Mouse (Mus musculus): ENCODE results near the gene Gprc5a.

Gene Gprc5a

DNA sequence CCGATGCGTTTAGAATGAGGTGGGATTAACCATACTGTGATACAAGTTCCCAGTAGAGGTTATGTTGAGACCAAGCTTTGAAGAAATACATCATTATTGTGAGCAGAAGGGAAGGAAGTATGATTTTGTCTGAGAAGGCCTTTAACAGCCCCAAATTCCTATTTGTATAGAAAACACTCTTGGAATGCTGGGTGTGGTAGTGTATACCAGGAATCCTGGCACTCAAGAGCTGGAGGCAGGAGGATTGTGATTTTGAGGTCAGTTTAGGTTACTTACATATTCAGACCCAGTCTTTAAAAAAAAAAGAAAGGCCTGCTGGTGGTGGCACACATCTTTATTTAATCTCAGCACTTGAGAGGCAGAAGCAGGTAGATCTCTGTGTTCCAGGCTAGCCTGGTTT lies 4.9 kb downstream of the Gprc5a start:
- no peak for DNase-seq (ENCODE audit: low read depth in 2 of 2, low spot score in 2 of 2)

DNA sequence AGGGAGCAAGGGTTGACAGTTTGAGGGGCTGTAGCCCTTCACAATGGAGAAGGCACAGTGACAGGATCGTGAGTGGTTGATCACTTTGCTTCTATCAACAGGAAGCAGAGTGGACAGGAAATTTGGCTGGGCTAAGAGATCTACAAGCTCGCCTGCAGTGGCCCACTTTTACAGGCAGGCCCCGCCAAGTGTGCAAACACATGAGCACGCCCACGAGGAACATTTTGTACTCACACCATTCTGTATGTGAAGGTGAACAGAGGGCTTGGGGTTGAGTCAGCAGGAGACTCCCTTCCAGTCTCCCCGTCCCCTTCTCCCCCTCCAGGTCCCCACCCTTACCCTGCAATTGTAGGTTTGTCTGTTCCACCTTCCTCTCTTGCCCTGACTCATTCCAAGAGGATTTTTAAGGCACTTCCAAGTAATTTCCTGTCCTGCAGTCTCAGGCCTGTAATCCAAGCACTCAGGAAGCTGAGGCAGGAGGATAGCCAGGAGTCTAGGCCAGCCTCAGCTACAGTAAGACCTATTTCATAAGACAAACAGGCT lies 9.0 kb downstream of the Gprc5a start:
- DNase-seq (ENCODE audit: low read depth in 2 of 2, low spot score in 2 of 2) = no peak

DNA sequence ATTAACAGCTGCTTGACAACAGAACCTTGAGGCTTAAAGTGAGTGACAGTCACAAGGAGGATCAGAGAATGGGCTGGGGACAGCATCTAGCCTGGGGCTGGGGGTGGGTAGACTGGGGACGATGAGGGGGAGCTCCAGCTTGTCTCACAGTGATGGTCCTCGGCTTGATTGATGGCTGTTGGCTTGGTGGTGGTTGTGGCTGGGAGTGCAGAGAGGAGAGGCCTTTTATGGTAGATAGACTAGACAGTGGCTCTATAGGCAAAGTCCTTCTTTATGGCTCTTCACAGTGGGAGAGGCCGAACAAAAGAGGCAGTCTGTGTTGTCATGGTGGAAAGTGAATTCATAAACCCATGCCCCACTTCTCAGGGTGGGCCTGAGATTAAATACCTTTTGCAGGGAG lies 10.8 kb downstream of the Gprc5a start:
- DNase-seq (ENCODE audit: low read depth in 2 of 2, low spot score in 2 of 2) = no peak

DNA sequence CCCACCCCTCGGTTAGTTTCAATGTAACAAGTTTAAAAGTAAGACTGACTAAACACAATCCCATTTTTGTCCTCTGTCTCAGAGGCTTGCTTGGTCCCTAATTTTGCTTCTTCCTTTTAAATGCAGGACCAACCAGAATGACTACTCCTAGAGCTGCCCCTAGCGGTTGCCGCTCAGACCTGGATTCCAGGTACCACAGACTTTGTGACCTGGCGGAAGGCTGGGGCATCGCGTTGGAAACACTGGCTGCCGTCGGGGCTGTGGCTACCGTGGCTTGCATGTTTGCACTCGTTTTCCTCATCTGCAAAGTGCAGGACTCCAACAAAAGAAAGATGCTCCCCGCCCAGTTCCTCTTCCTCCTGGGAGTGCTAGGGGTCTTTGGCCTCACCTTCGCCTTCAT lies 13.0 kb downstream of the Gprc5a start:
- no peak for DNase-seq (ENCODE audit: low read depth in 2 of 2, low spot score in 2 of 2)

DNA sequence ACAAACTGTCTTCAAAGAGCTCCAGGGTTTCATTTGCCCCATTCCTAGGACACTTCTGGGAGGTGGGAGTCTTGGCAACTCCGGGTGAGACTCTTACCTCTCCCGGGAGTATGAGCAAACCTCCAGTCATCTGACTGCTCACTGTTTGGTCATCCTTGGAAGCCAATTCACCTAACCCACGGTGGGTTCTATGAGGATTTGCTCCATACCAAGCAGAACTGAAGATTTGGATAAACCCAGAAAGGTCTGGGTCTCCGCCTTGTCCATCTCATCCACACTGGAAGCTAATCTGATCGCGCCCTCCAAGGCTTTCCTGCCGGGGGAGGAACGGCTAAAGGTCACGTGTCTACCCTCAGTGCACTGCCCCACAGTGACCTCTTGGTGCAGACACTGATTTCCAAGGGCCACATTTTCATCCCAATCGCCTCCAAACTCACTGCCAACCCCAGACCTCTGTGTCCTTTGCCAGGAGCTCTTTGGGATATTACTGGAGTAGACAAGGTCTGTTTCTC lies 18.6 kb downstream of the Gprc5a start:
- DNase-seq (ENCODE audit: low read depth in 2 of 2, low spot score in 2 of 2) = no peak

DNA sequence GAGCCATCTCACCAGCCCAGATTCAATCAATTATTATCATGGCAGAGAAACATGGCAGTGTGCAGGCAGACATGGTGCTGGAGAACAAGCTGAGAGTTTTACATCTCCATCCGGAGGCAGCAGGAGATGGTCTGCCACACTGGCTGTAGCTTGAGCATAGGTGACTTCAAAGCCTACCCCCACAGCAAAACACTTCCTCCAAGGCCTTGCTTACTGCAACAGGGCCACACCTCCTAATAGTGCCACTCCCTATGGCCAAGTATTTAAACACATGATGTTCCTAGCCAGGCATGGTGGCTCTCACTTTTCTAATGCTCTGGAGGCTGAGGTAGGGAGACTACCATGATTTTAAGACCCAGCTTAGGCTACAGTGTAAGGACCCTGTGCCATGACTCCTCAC lies 20.3 kb downstream of the Gprc5a start:
- no peak for DNase-seq (ENCODE audit: low read depth in 2 of 2, low spot score in 2 of 2)

DNA sequence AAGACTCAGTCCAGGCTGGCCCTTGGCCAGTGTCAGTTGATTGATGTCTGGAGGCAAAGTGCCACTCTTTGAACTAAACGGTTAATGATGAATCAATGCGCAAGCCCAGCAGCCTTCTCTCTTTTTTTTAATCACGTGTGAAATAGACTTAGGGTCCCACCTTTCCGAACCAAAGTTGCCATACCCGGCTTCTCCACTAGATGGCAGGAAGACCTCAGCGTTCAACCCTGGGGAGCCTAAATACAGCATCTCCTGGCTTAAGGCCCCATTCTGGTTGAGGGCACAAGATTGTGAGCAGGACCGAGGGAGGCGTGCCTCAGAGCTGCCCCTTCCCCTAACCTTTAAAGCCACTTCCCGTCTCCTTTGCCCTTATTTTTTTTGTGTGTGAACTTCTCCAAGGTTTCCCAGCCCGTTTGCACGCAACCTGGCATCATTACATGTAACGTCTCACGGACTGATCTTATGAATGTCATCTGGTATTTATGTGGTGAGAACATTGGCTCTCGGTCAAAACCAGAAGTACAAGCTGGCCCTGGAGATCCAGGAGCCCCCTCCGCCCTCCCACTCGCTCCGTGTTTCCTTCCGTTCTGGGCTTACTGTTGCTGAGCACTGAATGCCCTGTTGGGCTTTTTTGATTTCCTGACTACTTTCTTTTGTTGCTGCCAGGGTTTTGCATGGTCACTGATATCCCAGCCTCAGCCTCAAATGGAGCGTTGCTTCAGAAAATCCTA lies 22.4 kb downstream of the Gprc5a start:
- peak; percentile 59 to 70 for DNase-seq (ENCODE audit: low read depth in 2 of 2, low spot score in 2 of 2)

DNA sequence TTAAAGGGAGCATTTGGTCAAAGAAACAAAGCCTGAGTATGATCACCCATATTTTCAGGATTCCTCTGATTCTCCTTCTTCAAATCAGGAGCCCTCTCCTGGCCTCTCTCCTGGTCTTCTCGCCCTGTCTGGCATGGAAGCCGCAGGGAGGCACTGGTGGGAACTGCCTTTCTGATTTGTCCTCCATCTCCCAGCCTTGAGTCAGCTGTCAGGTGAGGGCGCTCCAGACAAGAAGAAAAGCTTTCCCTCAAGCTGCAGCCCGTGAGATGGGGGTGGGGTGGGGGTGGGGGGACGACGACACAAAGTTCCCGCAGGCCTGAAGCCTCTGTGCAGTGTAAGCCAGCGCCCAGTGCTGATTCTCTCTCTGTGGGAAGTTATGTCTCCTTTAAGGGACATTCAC lies 24.3 kb downstream of the Gprc5a start:
- no peak for DNase-seq (ENCODE audit: low read depth in 2 of 2, low spot score in 2 of 2)

DNA sequence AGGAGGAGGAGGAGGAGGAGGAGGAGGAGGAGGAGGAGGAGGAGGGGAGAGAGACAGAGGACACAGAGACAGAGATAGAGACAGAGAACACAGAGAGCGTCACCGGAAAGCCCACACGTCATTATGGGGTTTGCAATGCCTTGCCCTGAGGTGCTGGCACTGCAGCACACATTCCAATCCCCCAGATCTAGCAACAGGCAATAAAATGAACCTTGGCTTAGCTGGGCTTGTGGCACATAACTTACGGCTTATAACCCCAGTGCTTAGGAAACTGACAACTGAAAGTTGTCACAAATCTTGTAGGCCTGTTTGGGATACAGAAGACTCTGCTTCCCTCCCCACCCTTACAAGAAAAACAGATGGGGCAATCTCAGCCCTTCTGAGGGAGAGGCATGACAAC lies 25.2 kb downstream of the Gprc5a start:
- no peak for DNase-seq (ENCODE audit: low read depth in 2 of 2, low spot score in 2 of 2)

DNA sequence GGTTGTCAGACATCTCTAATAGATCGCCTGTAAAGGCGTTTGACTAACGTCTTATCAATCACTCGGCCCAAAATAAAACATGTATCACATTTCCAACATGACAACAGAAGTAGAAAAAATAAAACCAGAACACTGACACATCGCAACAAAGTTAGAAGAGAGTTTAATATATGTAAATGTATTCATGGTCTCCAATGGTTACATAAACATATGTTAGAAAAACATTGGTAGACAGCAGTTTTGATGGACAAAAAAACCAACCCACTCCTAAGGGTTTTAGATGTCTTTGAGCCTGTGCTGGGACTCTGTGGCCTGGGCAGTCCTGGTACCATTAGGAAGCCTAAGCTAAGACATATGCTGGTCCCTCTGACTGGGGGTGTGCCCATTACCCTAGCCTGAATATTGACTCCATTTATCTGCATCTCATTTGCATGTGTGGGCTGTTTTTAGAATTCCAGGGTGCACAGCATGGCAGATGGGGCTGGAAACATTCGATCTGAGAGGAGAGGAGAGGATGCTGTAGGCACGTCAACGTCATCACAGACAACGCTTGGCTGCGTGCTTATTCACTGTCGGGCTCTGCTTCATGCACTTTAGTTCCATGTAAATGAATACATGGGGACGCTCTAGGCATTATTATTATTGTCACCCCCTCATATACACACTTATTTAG lies 27.5 kb downstream of the Gprc5a start:
- no peak for DNase-seq (ENCODE audit: low read depth in 2 of 2, low spot score in 2 of 2)

DNA sequence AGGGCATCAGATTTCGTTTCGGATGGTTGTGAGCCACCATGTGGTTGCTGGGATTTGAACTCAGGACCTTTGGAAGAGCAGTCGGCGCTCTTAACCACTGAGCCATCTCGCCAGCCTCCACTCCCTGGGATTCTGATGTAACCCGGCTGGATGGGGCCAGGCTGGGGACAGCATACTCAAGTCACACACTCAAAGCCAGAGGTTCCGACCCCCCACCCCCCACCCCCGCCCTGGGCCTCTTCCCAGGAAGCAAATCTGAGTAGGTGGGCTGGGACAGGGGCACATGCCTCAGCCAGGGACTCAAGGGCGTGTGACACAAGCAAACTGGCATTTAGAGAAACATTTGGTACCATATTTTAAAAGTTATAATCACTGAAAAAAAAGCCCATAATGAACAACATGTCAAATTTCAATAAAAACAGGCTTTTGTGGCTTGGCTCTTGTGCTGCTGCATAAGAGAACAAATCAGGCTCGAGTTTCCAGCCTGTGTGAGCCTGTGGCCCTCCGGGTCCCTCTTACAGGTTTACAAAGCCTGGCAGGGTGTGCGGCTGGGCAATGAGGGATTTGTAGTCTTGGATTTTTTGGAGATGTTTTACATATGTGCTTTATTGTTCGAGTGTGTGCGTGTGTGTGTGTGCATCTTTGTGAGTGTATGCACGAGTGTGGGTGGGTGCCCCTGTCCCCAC lies 35.5 kb downstream of the Gprc5a start:
- no peak for DNase-seq (ENCODE audit: low read depth in 2 of 2, low spot score in 2 of 2)

DNA sequence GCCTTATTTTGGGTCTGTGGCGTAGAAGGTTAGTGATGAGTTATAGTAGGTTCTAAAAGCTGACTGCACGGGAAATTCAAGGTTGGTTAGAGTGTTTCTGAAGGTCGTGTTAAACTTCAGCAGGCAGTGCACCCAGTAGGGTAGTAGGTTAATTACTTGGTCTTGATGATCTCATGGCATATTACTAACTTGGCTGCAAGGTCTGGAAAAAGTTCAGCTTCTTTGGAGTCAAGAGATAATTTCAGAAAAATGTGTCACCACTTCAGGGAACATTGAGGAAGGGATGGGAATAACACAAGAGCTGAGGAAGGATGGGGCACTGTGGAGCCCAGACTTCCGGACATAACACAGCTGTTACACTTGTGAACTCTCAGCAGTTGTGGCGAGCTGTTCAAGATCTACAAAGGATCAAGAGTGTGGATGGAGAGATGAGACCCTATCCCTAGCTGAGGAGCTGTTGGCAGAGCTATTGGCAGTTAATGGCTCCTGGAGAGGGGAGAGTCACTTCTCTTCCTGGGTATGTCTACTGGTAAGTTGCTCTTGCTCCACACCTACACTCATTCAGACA lies 37.4 kb downstream of the Gprc5a start:
- no peak for DNase-seq (ENCODE audit: low read depth in 2 of 2, low spot score in 2 of 2)

DNA sequence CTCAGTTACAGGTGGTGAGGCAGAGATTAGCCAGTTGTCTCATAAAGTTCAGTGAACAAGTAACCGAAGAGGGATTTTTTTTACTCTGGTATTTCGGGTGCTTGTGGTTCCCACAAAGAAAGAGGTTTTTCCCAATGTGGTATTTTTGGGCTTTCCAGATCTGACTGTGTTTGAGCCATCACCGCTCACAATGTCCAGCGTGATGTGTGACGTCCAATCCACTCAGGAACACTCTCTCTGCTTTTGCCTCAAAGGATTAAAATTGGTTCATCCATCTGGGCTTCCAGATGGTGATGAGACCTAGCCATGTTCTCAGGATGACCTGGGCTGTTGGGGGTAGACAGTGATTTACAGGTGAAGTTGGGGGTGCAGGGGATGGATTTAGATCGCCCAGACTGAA lies 41.6 kb downstream of the Gprc5a start:
- no peak for DNase-seq (ENCODE audit: low read depth in 2 of 2, low spot score in 2 of 2)

DNA sequence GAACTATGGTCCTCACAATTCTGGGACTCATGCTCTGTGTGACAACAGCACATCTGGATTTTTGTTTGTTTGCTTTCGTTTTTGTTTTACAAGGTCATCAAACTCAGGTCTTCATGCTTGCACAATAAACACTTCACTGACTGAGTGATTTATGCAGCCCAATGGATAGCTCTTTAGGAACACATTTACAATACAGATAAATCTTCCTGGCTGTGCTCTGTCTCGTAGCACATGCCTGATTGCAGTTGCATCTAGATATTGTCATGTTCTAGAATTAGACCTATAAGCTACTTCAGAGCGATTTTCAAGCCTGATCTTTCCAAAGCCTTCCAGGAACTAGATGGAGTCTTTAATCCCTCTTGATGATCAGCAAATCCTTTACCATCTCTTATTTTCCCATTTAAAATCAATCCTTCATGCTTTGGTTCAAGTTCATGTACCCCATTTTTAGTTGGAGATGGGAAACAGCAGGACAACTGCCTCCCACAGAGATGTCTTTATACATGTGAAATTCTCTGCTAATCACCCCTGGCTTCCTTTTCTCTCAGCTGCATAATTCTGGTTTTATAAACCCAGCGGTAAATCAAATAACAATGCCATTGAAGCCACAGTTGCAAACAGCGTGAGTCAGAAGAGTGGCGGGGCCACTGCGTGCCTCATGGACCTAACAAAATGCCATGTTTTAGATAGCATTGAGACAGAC lies 47.1 kb downstream of the Gprc5a start:
- no peak for DNase-seq (ENCODE audit: low read depth in 2 of 2, low spot score in 2 of 2)

DNA sequence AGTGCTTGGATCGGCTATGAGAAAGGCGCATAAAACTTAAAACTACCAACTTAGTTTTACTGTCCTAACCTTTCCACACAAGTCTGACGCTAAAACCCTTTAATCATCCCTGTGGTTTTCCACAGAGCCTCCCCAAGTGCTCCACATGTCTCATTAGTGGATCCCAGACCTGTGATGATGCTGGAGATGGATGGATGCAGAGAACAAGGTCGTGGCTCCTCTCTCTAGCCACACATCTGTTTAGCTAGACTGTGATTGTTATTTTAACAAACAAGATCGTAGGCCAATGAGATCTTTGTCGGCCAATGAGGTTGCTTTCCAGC lies 47.6 kb downstream of the Gprc5a start:
- DNase-seq (ENCODE audit: low read depth in 2 of 2, low spot score in 2 of 2) = no peak

DNA sequence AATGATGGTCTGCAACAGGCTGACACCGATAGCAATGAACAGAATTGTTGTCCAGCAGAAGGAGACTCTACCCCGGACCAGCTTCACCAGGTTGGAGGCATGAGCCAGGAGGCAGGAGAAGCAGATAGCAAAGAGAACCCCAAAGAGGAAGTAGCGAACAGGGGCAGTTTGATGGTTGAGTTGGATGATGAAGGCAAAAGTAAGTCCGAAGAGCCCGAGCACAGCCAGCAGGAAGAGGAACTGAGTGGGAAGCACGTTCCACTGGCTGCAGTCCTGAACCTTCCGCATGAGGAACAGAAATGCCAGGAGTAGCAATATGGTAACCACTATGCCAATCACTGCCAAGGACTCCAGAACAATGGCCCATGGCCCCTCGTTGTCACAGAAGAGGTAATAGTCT lies 51.0 kb downstream of the Gprc5a start:
- no peak for DNase-seq (ENCODE audit: low read depth in 2 of 2, low spot score in 2 of 2)

DNA sequence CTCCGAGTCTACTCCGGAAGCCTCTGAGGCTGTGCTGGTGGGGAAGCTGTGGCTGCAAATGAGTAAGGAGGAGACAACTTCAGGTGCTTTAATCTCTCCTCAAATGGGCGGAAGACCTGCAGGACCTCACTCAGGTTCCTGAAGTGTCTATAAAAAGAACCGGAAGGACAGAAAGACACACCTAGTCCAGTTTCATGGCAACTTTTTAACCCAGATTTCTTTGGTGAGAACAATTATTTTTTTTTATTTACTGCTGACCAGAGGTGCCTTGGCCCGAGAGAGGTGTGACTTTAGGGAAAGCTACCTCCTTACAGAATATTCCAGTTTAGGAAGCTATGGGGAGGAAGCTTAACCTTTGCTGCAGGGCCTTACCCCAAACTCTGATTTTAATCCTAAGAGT lies 52.7 kb downstream of the Gprc5a start, which contains the start of gene Gprc5d:
Gprc5d (minus strand) TSS at position 101 of the 400 bp plus-strand sequence.
- DNase-seq (ENCODE audit: low read depth in 2 of 2, low spot score in 2 of 2) = no peak

DNA sequence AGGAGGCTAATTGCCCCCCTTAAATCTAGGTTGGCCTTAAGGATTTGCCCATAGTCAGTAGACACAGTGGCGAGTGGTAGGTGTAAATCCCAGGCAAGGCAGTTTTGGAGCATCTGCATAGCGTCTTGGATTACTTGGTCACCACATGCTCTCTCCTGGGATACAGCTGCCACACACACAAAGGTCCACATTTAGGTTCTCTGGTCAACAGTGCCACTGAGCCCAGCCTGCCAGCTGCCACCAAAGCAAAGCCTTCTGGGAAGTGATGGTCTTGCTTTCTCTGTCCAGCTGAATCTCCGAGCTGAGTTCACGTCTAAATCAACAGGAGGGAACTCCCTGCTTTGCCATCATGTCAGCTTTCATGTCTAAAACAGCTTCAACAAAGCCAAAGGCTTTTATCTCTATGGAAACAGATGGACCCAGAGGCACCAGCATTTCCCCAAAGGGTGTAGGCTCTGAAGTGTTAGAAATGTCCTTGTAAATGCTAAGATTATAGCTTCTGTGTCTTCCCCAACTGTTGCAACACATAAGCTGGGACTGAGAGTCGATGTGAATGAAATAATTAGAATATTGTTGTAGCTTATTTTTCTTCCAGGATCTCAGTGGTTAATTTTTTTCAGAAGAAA lies 59.4 kb downstream of the Gprc5a start:
- DNase-seq (ENCODE audit: low read depth in 2 of 2, low spot score in 2 of 2) = no peak

DNA sequence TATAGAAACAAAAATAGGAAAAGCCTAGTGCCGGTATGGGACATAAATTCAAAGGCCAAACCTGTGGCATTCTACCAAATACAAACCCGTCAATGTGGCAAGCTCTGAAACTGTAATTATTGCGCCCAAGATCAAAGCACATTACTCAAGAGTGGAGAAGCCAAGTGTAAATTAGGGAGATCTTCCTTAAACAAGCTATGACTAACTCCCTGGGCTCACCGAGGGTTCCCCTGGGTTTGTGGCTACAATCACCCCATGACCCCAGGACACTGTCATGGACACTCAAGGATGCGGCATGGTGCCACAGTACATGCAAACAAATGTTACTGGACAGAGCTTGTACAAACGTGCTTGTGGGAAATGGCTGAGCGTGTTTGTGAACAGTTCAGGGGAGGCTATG lies 67.6 kb downstream of the Gprc5a start:
- no peak for DNase-seq (ENCODE audit: low read depth in 2 of 2, low spot score in 2 of 2)

DNA sequence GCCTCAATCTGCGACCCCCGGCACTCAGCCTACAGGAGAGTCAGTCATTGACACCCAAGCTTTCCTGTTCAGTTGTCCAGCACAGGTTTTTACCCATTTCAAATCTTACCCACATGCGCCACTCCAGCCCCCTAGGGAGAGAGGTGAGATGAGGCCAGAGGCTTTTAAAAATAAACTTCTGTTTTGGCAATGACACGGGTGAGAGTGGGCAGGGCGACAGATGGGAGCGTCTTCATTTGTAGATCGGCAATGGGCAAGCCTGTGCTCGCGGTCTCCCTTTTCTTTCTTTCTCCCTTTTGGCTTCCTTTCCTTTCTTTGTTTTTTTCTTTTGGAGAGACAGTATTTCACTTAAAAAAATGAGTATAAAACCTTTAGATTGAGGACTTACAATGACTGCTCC lies 68.0 kb downstream of the Gprc5a start:
- DNase-seq (ENCODE audit: low read depth in 2 of 2, low spot score in 2 of 2) = no peak
